Mouse (Mus musculus): Measurements from ENCODE around the gene Cdkal1.

- TF ChIP-seq CTCF (IDR thresholded peaks at IDR 0.05; ENCODE audit: control insufficient read depth, insufficient read depth, insufficient read length) (no peak), MAX (IDR thresholded peaks at IDR 0.05) (no peak), MYOG (IDR thresholded peaks at IDR 0.05; ENCODE audit: control insufficient read depth, extremely low read depth, insufficient read length) (no peak), USF1 (IDR thresholded peaks at IDR 0.05; ENCODE audit: low read depth) (no peak), CEBPB (IDR thresholded peaks at IDR 0.05; ENCODE audit: low read depth) (no peak), FOSL1 (IDR thresholded peaks at IDR 0.05; ENCODE audit: insufficient read depth, low read length, poor library complexity, severe bottlenecking) (no peak)
These were observed 664.9 kb downstream of the Cdkal1 start for GRCm38 (mm10) chr13:29190548-29190947.
